ENCODE assay signal across 7 mouse cellular contexts in genomic region chr6:72414076-72414756, GRCm38 (mm10). TPM values are rescaled to one million over a fixed set of nuclear protein-coding genes. Genes with fewer than 3 reads are reported as not detected.
DNase-seq lines count a peak whose midpoint lies in the region; ATAC-seq lines count a peak whose summit lies in the region.

Gene Ggcx, plus strand, starts transcription at chr6:72414308.

- peak within 1 kb of the TSS; percentile 89 for H3K27ac ChIP-seq in limb, embryonic 10.5 days
- H3K27ac ChIP-seq in midbrain, embryonic 13.5 days, result peak within 1 kb of the TSS; percentile 54

- H3K36me3 ChIP-seq in limb, embryonic 10.5 days, result peaks cover 30% of the 10 kb centered on the region
- H3K36me3 ChIP-seq in midbrain, embryonic 13.5 days, result peaks cover 17% of the 10 kb centered on the region

- peak within 1 kb of the TSS; percentile 92 for H3K4me3 ChIP-seq in limb, embryonic 10.5 days
- H3K4me3 ChIP-seq in midbrain, embryonic 13.5 days (replicated peaks), result peak within 1 kb of the TSS; percentile 84

- H3K9me3 ChIP-seq in limb, embryonic 10.5 days (replicated peaks), result no peaks in the 10 kb centered on the region
- H3K9me3 ChIP-seq in midbrain, embryonic 13.5 days, result no peaks in the 10 kb centered on the region

- H3K9ac ChIP-seq in midbrain, embryonic 13.5 days (replicated peaks), result peak within 1 kb of the TSS; percentile 85

- peak within 1 kb of the TSS; percentile 89 for H3K4me2 ChIP-seq in midbrain, embryonic 13.5 days (replicated peaks)

- H3K4me1 ChIP-seq in limb, embryonic 10.5 days, result peaks cover 19% of the 10 kb centered on the region
- peaks cover 24% of the 10 kb centered on the region for H3K4me1 ChIP-seq in midbrain, embryonic 13.5 days (replicated peaks)

- no peaks in the 10 kb centered on the region for H3K27me3 ChIP-seq in limb, embryonic 10.5 days (ENCODE audit: low read depth, poor library complexity, severe bottlenecking)
- H3K27me3 ChIP-seq in midbrain, embryonic 13.5 days, result no peaks in the 10 kb centered on the region

- peak; percentile 97 for ATAC-seq in midbrain, embryonic 13.5 days

- WGBS in limb, embryonic 10.5 days, result 2% methylated on average over 33 of the region's 33 CpGs
- 2% methylated on average over 33 of the region's 33 CpGs for WGBS in midbrain, embryonic 13.5 days

- DNase-seq in adrenal gland, adult 8-10 months, result peak; percentile 94
- DNase-seq in embryo, embryonic 9.5 days (ENCODE audit: extremely low spot score), result peak; percentile 95
- DNase-seq in gonadal fat pad, adult 2 months (ENCODE audit: low read depth), result no peak
- DNase-seq in kidney, adult 11 months, result peak; percentile 96
- DNase-seq in limb, embryonic 10.5 days (ENCODE audit: low spot score), result peak; percentile 97
- peak; percentile 87 for DNase-seq in spleen, adult 12 weeks (ENCODE audit: low spot score)

RNA-seq across cellular contexts. Expression of gene Ggcx, which starts in this region (rescaled TPM):
- total RNA-seq in adrenal gland, adult 8-10 months (2022), result 10 to 100 TPM; 58.6 to 91.3 (median 75.3) TPM
- 26.9 and 27.5 TPM in 2 replicates for polyA plus RNA-seq in gonadal fat pad, adult 2 months (2012; rRNA removed)
- 20.2 and 25.9 TPM in 2 replicates for polyA plus RNA-seq in limb, embryonic 10.5 days (2016; fragmentation: Nextera tagmentation; extraction: Ambion mirVana)
- polyA plus RNA-seq in midbrain, embryonic 13.5 days (2015; fragmentation: Nextera tagmentation; extraction: Ambion mirVana), result 14.4 and 18.7 TPM in 2 replicates
